12 mouse cellular contexts compared by ENCODE assay signal in genomic region chr12:12225706-12226105, GRCm38 (mm10). TPM values are rescaled to one million over a fixed set of nuclear protein-coding genes. Genes with fewer than 3 reads are reported as not detected.
DNase-seq lines count a peak whose midpoint lies in the region; TF ChIP-seq lines count a peak whose summit lies in the region.
"Had no signal": no experiment of that assay in that cellular context is flagged by ENCODE, and none has a peak within 500 bp of the region (broad histone marks: within the 10 kb centered on the region; RNA-seq: fewer than 3 reads in every experiment).

No protein-coding gene starts in this region.

- no peak overlapping the region for H3K4me3 ChIP-seq in left cerebral cortex, adult 2 months
- H3K4me3 ChIP-seq: heart, embryonic 12.5 days; kidney, embryonic 15.5 days; liver, embryonic 15.5 days; myocyte had no signal

- DNase-seq in heart, adult 11 months, result peak; percentile 90
- no peak for DNase-seq in heart, adult 8-10 months (ENCODE audit: low spot score)
- DNase-seq in frontal cortex, postnatal 25 days (ENCODE audit: low spot score in 2 of 2), result peak; percentile 40 to 49
- peak; percentile 56 to 65 for DNase-seq in left cerebral cortex, adult 2 months (ENCODE audit: extremely low spot score in 1 of 2, low spot score in 2 of 2)
- peak; percentile 65 for DNase-seq in right cerebral cortex, postnatal 25 days
- DNase-seq in adrenal gland, postnatal 10 days, result no peak
- no peak for DNase-seq in neural tube, embryonic 10.5 days (ENCODE audit: extremely low spot score, low spot score)
- DNase-seq in thymus, postnatal 36 days, result no peak

- no peak for TF ChIP-seq CTCF in left cerebral cortex, adult 2 months (IDR thresholded peaks at IDR 0.05)

- intact Hi-C loops in left cerebral cortex, adult 2 months (cut with DNase I), result loop anchor here (10.0 kb wide), 1 partner anchor 51 kb away; no protein-coding TSS in a partner anchor

- H3K27ac ChIP-seq in left cerebral cortex, adult 2 months, result peak overlapping the region; percentile 74
- H3K27ac ChIP-seq: kidney, embryonic 15.5 days; liver, embryonic 15.5 days had no signal

RNA-seq across cellular contexts. Expression of gene Fam49a, which starts 36.2 kb away (rescaled TPM):
- 1 to 10 TPM; 6.3 to 8.3 (median 6.8) TPM for total RNA-seq in heart, adult 8-10 months (2022)
- 100 to 1,000 TPM; 174 to 176 TPM for total RNA-seq in left cerebral cortex, adult 2 months (2021)
- total RNA-seq in adrenal gland, postnatal 10 days (2021), result 10 to 100 TPM; 18.5 to 19.9 TPM

Comparison
In these comparisons a context has a peak if more than half of its experiments do, and no peak if none do; other contexts are left out.
1. DNase-seq: peak in heart, adult 11 months (single experiment), frontal cortex, postnatal 25 days (2 of 2), left cerebral cortex, adult 2 months (2 of 2) and right cerebral cortex, postnatal 25 days (single experiment); none in heart, adult 8-10 months (single experiment), adrenal gland, postnatal 10 days (single experiment), neural tube, embryonic 10.5 days (single experiment) and thymus, postnatal 36 days (0 of 2).
2. RNA of gene Fam49a, which starts 36.2 kb away (total RNA-seq): 174 to 176 TPM in left cerebral cortex, adult 2 months; 18.5 to 19.9 TPM in adrenal gland, postnatal 10 days and 6.3 to 8.3 TPM in heart, adult 8-10 months; every median in the first group is over 4 times any median in the second.